Mouse (Mus musculus) adrenal gland, adult 18-20 months (tissue): ENCODE measurements around the gene Nsmce1. TPM values are rescaled to one million over a fixed set of nuclear protein-coding genes. Genes with fewer than 3 reads are reported as not detected.
A peak's percentile ranks its signal among the peaks of the same experiment; 100 is the strongest.
"Not testable (repeated sequence)": the region's sequence is repeated elsewhere in the genome, so short reads cannot be mapped to it uniquely, and the experiment has no call there.

Experiments used
- DNase-seq, 2 experiments: peaks; one replicate each; pipeline ENCODE4 v3.0.0; 2021 to 2022; ENCODE audit warnings: low spot score in 2 of 2
- total RNA-seq, 2 experiments: library from RNA; stranded (reverse); gene quantifications; 1 replicate in 1 of 2; 2 replicates in 1 of 2; pipeline ENCODE4 v1.2.3; 2021

Gene Nsmce1
- total RNA-seq, 2 experiments from 2014 or later = 28.7 to 36.5 TPM

DNA sequence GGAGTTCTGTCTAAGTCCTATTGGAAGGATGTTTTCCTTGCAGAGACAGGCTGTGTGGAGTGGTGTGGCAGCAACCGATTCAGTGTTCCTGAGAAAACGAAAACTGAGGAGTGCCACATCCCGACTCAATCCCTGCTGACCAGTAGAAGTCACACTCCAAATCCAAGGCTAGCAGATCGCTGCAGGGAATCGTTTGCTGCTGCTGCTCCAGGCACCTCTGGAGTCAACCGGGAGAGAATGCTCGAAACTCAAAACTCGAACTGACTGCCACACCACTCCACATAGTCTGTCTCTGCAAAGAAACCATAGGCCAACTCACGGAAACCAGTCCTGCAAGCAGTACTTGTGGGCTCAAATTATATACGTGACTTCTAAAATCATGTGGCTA is 47.3 kb downstream of the Nsmce1 start:
- no peak for DNase-seq

DNA sequence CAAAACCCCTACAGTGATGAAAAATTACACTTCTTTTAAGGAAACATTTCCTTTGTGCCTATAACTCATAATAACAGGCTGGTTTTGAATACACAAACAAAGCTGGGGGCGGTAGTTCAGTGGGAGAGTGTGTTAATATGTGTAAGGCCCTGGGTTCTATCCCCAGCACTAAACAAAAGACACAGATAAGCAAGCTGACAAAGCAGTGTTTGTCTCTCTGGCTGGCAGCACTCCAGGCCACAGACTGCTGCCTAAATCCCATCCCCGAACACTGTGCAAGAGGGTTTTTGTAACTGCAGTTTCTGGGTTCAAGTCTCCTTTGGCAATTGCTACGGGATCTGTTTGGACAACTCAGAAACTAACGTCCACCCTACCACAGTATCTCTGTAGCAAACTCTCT is 49.1 kb downstream of the Nsmce1 start:
- no peak for DNase-seq

DNA sequence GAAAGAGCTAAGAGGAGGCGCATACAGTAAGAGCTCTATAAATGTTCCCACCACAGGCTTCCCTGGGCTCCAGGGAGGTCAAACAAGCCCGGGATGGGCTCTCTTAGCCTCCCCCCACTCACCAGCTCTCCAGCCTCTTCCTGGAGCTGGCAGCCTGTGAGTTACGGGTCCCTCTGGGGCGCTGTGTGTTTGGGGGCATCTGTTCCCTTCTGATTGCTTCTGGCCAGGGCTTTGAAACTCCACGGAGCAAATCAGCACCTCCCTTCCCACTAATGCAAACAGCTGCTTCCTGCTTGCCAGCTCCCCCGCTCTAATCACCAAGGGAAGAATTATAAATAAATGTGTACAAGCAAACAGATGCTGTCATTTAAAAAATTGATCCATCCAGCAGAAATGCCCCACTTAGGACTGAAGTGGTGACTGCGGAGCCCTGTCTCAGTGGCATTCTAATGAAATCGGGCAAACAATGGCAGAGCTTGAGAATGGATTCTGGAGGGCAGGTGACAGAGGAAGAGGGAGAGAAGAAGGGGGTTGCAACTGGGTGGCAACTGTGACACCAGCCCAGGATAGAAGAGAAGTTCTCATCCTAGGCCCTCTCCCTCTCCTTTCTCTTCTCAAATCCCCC is 56.6 kb downstream of the Nsmce1 start:
- no peak for DNase-seq

DNA sequence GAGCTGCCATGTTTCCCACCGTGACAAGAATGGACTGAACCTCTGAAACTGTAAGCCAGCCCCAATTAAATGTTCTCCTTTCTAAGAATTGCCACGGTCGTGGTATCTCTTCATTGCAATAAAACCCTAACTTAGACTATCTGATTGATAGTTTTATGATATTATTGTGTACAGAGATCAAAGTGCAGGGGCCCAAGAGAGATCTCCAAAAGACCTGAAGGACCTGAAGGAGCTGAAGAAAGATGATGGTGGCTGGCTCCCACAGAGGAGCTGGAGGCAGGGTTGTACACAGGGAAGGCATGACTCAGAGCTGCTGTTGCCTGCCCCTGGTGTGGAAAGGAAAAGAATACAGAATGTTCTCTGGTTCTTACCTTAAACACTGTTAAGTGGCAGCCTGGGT is 57.5 kb downstream of the Nsmce1 start:
- DNase-seq = no peak

DNA sequence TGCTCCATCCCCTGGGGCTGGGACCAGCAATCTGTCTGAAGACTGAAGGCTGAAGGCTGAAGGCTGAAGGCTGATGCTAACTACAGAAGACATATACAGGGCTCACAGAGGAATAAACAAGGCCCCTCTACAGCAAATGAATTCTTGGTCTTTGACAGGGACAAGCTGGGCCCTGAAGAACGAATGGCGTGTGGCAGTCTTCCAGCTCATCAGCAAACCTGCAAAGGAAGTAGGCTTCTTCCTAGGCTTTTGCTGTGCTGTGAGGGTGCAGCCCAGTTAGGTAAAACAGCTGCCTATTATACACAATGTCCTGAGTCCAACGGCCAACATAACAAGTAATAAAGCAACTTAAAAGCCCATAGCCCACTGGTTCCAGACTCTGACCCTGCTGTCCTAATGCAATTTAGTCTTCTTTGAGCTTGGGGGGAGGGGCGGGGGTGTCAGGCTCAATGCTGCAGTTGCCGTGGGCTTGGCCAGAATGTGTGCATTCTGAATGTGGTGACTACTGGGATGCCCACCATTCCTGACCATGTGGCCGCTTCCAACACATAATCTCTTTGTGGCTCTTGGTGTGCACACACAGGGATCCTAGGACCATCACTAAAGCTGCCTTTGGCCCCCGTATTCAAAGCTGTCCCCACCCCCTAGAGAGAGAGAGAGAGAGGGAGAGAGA is 61.1 kb downstream of the Nsmce1 start:
- no peak for DNase-seq

DNA sequence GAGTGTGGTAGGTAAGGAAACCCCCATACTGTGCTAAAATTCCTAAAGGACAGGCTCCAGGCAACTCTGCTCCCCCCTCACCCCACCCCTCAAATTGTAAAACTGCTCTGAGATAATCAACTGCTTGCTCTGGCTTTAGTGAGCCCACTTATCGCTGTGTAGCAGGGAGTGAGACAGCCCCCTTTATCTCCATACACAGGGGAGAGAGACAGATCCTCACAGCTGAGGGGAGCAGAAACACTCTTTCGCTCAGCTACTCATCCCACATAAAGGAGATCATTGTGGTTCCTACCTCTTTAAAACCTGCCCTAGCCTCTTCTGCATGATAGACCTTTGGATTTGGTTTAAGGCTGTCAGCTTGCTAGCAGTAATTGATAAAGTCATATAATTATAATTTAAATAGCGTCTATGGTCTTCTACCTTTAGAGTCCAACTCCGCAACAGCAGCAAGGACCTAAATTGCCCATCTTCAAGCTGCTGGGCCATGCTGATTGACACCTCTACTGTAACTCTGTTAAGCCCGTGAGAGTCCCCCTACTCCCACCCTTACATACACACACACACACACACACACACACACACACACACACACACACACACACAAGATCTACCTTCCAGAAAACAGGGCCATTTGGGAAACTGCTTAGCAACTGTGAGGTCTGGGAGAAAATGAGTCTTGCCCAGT is 62.4 kb downstream of the Nsmce1 start:
- DNase-seq = not testable (repeated sequence)

DNA sequence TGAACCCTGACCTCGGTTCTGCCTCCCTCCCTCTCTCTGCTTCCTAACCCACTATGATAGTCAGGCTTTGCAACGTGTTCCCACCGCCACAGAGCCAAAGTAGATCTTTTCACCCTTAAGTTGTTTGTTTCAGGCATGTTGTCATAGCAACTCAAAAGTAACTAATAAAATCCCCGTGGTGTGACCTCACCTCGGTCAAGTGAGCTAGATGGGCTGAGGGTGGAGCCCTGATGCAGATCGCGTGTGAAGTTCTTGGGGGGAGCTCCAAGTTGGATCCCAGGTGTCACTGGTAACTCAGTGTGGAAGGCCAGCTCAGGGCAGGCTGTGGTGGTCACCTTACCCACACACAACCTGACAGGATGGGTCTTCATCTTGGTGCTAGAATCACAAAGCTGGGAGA is 63.0 kb downstream of the Nsmce1 start:
- no peak for DNase-seq

DNA sequence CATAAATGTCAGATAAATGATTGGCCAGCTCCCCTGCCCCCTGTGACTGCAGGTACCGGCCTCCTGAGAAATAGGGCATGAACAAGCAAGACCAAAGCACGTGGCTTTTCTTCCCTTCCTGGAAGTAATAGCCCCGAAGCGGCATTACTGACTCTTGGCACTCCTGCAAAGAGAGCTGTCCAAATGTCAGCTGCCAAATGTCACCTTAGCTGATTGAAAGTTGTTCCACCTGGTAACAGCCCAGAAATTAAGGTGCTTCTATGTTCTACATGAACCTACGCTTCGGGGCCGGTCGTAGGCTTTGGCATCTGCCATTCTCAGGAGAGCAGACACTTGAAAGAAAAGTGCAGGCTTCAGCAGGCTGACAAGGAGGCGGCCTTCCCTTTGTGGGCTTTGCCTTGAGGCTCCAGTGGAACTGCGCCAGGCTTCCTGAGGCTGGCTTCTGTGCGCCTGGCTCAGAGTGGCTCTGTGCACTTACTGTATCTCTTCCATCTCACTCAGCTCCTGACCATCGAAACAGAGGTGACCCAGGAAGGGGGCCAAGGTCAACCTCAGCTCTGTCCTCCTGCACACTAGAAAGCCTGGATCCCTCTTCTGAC is 63.8 kb downstream of the Nsmce1 start:
- DNase-seq = peak in 1 of 2 experiments; percentile 56

DNA sequence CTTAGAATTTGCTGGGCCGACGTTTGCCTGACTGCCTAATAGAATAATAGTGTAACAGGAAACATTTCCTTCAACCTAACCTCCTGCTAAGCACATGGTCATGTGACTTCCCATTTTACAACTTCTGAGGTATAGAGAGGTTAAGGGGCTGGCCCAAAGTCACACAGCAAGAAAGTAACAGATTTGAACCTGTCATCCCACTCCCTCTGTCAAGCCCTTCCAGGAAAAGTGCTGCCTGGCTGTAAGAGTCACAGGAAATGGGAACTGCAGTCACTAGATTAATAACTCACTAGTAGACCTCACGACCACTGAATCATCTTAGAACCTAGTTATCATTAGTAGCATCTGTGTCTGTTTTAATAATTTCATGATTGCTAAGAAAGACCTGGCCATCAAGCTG is 68.3 kb downstream of the Nsmce1 start:
- DNase-seq = no peak

DNA sequence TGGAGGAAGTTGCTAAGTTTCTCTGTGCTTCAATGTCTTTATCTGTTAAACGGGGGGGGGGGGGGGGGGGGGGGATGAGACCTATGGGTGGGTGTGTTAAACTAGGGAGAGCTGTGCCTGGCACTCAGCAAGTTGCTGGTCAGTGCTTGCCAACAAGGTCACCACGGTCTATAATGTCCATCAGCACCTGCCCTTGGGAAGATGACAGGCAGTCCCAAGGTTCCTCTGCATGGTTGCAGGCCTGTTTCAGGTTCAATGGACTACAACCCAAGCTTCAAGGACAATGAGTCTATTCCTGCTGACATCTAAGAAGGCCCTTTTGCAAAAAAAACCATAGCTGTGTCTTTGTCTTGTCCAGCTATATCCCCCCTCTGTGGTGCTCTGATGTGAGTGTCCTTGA is 69.5 kb downstream of the Nsmce1 start:
- DNase-seq = no peak

DNA sequence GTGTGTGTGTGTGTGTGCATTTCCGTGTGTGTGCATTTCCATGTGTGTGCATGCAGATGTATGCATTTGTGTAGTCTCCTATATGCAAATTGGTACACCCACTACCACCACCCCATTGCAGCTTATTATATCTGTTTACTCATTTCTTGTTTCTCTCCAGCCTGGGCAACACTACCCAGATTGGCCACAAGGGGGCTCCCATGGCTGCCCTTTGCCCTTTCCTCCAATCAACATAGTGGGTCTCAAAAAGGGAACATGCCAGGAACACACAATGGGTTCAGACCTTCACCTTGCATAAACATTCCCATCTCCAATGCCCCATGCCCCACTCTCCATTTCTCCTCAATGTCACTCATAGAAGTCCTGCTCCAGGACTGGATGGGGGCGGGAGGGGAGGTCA is 71.2 kb downstream of the Nsmce1 start:
- peak; percentile 62 to 65 for DNase-seq

DNA sequence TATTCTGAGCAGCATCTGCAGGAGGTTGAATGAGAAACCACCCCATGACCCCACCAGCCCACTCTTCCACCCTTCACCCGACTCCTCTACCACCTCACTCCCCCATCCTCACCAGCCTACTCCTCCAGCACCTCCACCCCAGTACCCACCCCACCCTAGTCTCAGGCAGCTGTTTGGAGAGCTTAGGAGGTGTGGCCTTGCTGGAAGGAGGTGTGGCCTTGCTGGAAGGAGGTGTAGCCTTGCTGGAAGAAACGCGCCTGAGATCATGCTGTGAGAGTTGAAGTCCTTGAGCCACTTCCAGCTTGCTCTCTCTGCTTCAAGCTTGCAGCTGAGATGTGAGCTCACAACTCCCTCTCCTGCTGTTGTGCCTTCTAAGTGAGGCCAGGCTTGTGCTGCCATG is 73.0 kb downstream of the Nsmce1 start:
- no peak for DNase-seq

Other genes starting within 250 kb of the Nsmce1 start
- gene Kdm8, start 46.9 kb downstream of the Nsmce1 start, total RNA-seq = 1 to 10 TPM; 2.6 to 4.1 TPM
- 100 to 1,000 TPM in 1 of 2 experiments, 10 to 100 TPM in 1; 39.6 to 199 TPM for gene Il4ra, start 60.5 kb upstream of the Nsmce1 start, total RNA-seq
- gene Il21r, start 111.8 kb upstream of the Nsmce1 start, total RNA-seq = under 1 TPM; 0.40 to 0.74 TPM
- gene Gtf3c1, start 216.2 kb upstream of the Nsmce1 start, total RNA-seq = 10 to 100 TPM; 51.1 to 67.4 TPM
- gene D430042O09Rik, start 216.3 kb upstream of the Nsmce1 start, total RNA-seq = 10 to 100 TPM; 18.1 to 25.4 TPM